Comparison of ENCODE assay signal across 8 mouse cellular contexts in the genomic region with DNA sequence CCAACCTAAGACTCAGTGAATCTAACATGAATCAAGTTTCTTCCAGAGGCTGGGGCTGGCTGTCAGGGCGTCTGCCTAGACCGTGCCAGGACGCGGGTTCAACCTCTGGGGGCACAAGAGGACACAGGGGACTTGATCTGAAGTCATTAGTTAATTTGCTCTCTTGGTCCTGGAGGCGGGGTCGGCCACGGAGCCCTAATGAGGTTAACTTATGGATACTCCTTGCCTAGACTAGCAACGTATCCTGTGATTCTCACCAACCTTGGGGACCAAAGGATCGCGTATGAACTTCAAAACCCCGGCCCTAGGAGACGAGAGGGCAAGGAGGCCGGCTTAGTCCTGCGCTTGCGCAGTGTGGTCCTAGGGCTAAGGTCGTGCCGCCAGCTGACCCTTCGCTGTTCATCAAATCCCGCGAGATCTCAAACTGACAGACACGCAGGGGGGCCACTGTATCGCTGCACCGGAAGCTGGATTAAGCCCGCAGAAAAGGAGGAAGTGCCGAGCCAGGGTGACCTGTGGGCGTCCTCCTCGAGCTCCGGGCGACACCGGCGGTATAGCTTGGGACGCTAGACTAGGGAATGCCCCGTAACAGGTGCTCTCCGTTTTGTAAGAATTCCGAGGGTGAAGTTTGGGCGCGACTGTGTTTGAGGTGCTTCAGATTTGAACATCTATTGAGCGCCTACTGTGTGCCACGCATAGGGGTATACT. TPM values are rescaled to one million over a fixed set of nuclear protein-coding genes. Genes with fewer than 3 reads are reported as not detected.
A peak's percentile ranks its signal among the peaks of the same experiment; 100 is the strongest.
DNase-seq lines count a peak whose midpoint lies in the region; ATAC-seq lines count a peak whose summit lies in the region.

A gene (plus strand): TSS at position 348 of the 708 bp plus-strand sequence.

- peak within 1 kb of the TSS; percentile 72 for H3K4me2 ChIP-seq in kidney, embryonic 15.5 days

- under 1% methylated on average over 39 of the region's 39 CpGs for WGBS in heart, embryonic 10.5 days
- WGBS in kidney, embryonic 15.5 days = under 1% methylated on average over 39 of the region's 39 CpGs

- H3K27me3 ChIP-seq in heart, embryonic 10.5 days (ENCODE audit: insufficient read depth, poor library complexity, severe bottlenecking) = no peaks in the 10 kb centered on the region
- H3K27me3 ChIP-seq in kidney, embryonic 15.5 days = no peaks in the 10 kb centered on the region

- peaks cover 10% of the 10 kb centered on the region for H3K4me1 ChIP-seq in heart, embryonic 10.5 days
- H3K4me1 ChIP-seq in kidney, embryonic 15.5 days = peaks cover 17% of the 10 kb centered on the region

- peak within 1 kb of the TSS; percentile 93 for H3K27ac ChIP-seq in heart, embryonic 10.5 days
- H3K27ac ChIP-seq in kidney, embryonic 15.5 days = peak within 1 kb of the TSS; percentile 54

- peak within 1 kb of the TSS; percentile 33 for H3K9ac ChIP-seq in kidney, embryonic 15.5 days

- peak; percentile 92 to 93 for DNase-seq in B cell, adult 2 months
- DNase-seq in brain, adult 2 months (ENCODE audit: low read depth, low spot score) = peak; percentile 97
- DNase-seq in heart, embryonic 10.5 days (ENCODE audit: low spot score) = peak; percentile 98
- DNase-seq in liver = peak; percentile 96
- peak; percentile 92 to 96 for DNase-seq in spleen, postnatal 4 days (ENCODE audit: low spot score in 2 of 2)

- H3K9me3 ChIP-seq in heart, embryonic 10.5 days = no peaks in the 10 kb centered on the region
- H3K9me3 ChIP-seq in kidney, embryonic 15.5 days (replicated peaks) = no peaks in the 10 kb centered on the region

- peak; percentile 95 for ATAC-seq in erythroblast, adult 5-6 weeks (replicated peaks; ENCODE audit: low FRiP score, poor library complexity, severe bottlenecking)
- peak; percentile 96 for ATAC-seq in kidney, embryonic 15.5 days (replicated peaks; ENCODE audit: low FRiP score)
- peak; percentile 99 for ATAC-seq in monocyte, adult 5-6 weeks (replicated peaks; ENCODE audit: insufficient number of reproducible peaks, low FRiP score, low TSS enrichment, poor library complexity, severe bottlenecking)

- H3K36me3 ChIP-seq in heart, embryonic 10.5 days = peaks cover 4% of the 10 kb centered on the region; the same call in 1 of the 2 replicates
- no peaks in the 10 kb centered on the region for H3K36me3 ChIP-seq in kidney, embryonic 15.5 days

- H3K4me3 ChIP-seq in heart, embryonic 10.5 days = peak within 1 kb of the TSS; percentile 65
- peak within 1 kb of the TSS; percentile 51 for H3K4me3 ChIP-seq in kidney, embryonic 15.5 days (replicated peaks)

RNA-seq across cellular contexts. Expression of the gene that starts here (rescaled TPM):
- total RNA-seq in erythroblast, adult 5-6 weeks (2015; ENCODE audit: low replicate concordance) = 8.8 and 19.0 TPM in 2 replicates
- 7.5 and 14.4 TPM in 2 replicates for total RNA-seq in erythroblast, adult 5-6 weeks (2017; ENCODE audit: low replicate concordance)
- polyA plus RNA-seq in heart, embryonic 10.5 days (2016; fragmentation: Nextera tagmentation; extraction: Ambion mirVana) = 52.7 and 79.6 TPM in 2 replicates
- 25.4 and 26.7 TPM in 2 replicates for polyA plus RNA-seq in kidney, embryonic 15.5 days (2015; fragmentation: Nextera tagmentation; extraction: Ambion mirVana)
- total RNA-seq in monocyte, adult 5-6 weeks (2017) = 50.7 to 64.4 TPM (median 56.7 TPM) in 3 replicates

Comparison
In these comparisons a context has a peak if more than half of its experiments do, and no peak if none do; other contexts are left out.
1. Peak in every context shown above with its lines: DNase-seq, ATAC-seq, H3K4me3 ChIP-seq and H3K27ac ChIP-seq.